Mouse (Mus musculus): ENCODE measurements around the gene Arhgef17.
"Not testable (repeated sequence)": the region's sequence is repeated elsewhere in the genome, so short reads cannot be mapped to it uniquely, and the experiment has no call there.

- not testable (repeated sequence) for TF ChIP-seq TAL1, GATA1 (IDR thresholded peaks at IDR 0.05; ENCODE audit: low read length)
These were observed 85.9 kb downstream of the Arhgef17 start for GRCm38 (mm10) chr7:100846033-100846432.

Measured in erythroblast, embryonic 14.5 days (primary cell).